Comparison of ENCODE assay signal across 8 mouse cellular contexts in genomic region chr6:99452638-99453185, GRCm38 (mm10).
DNase-seq lines count a peak whose midpoint lies in the region; ATAC-seq and TF ChIP-seq lines count a peak whose summit lies in the region.

No protein-coding gene starts in this region.

- H3K9me3 ChIP-seq in liver, embryonic 14.5 days (ENCODE audit: control insufficient read depth, low read length) = no peaks in the 10 kb centered on the region
- no peaks in the 10 kb centered on the region for H3K9me3 ChIP-seq in liver, embryonic 12.5 days (replicated peaks)
- H3K9me3 ChIP-seq in lung, embryonic 14.5 days (ENCODE audit: low read depth, low read length) = no peaks in the 10 kb centered on the region

- no peaks in the 10 kb centered on the region for H3K27me3 ChIP-seq in liver, embryonic 14.5 days (ENCODE audit: control insufficient read depth, insufficient read depth, low read length)
- no peaks in the 10 kb centered on the region for H3K27me3 ChIP-seq in liver, embryonic 12.5 days (replicated peaks)
- H3K27me3 ChIP-seq in lung, embryonic 14.5 days (ENCODE audit: insufficient read depth, low read length) = no peaks in the 10 kb centered on the region

- H3K4me3 ChIP-seq in liver, embryonic 14.5 days (ENCODE audit: insufficient read depth in 1 of 2, low read depth in 2 of 2, low read length in 2 of 2) = no peak overlapping the region
- H3K4me3 ChIP-seq in liver, embryonic 12.5 days = no peak overlapping the region
- no peak overlapping the region for H3K4me3 ChIP-seq in lung, embryonic 14.5 days (ENCODE audit: low read depth, low read length)

- no peaks in the 10 kb centered on the region for H3K36me3 ChIP-seq in liver, embryonic 14.5 days (replicated peaks; ENCODE audit: control insufficient read depth, insufficient read depth, low read depth)
- H3K36me3 ChIP-seq in liver, embryonic 12.5 days = no peaks in the 10 kb centered on the region; the same call in 1 of the 2 replicates
- no peaks in the 10 kb centered on the region for H3K36me3 ChIP-seq in lung, embryonic 14.5 days (ENCODE audit: insufficient read depth)

- no peak overlapping the region for H3K9ac ChIP-seq in liver, embryonic 14.5 days (replicated peaks)
- no peak overlapping the region for H3K9ac ChIP-seq in liver, embryonic 12.5 days
- H3K9ac ChIP-seq in lung, embryonic 14.5 days = no peak overlapping the region

- no peak for ATAC-seq in liver, embryonic 14.5 days (ENCODE audit: insufficient read depth)
- no peak for ATAC-seq in liver, embryonic 12.5 days
- ATAC-seq in lung, embryonic 14.5 days (ENCODE audit: insufficient read depth) = no peak

- peak; percentile 48 for TF ChIP-seq CTCF in liver, embryonic 14.5 days (IDR thresholded peaks at IDR 0.05; ENCODE audit: low read depth)
- TF ChIP-seq CTCF in lung, embryonic 14.5 days (IDR thresholded peaks at IDR 0.05; ENCODE audit: low read depth) = peak; percentile 45

- no peak for DNase-seq in liver, embryonic 14.5 days (ENCODE audit: low read depth in 3 of 3, low spot score in 3 of 3)
- peak; percentile 72 for DNase-seq in T-cell, adult 2 months (ENCODE audit: low spot score)
- DNase-seq in lung, embryonic 14.5 days = no peak
- DNase-seq in thymus, postnatal 10 days (ENCODE audit: low spot score in 2 of 2) = peak; percentile 26 to 45
- DNase-seq in frontal cortex, postnatal 10 days (ENCODE audit: low spot score in 2 of 2) = no peak
- DNase-seq in embryo, embryonic 9.5 days (ENCODE audit: extremely low spot score) = no peak
- DNase-seq in right cerebral cortex, adult 2 months (ENCODE audit: low spot score in 2 of 2) = no peak

- H3K4me2 ChIP-seq in liver, embryonic 14.5 days (ENCODE audit: low read depth) = no peak overlapping the region
- H3K4me2 ChIP-seq in liver, embryonic 12.5 days = no peak overlapping the region
- no peak overlapping the region for H3K4me2 ChIP-seq in lung, embryonic 14.5 days

- H3K27ac ChIP-seq in liver, embryonic 14.5 days = no peak overlapping the region
- no peak overlapping the region for H3K27ac ChIP-seq in liver, embryonic 12.5 days
- H3K27ac ChIP-seq in lung, embryonic 14.5 days (ENCODE audit: low read depth) = no peak overlapping the region; the same call in 1 of the 2 replicates

- no peak for TF ChIP-seq EP300 in liver, embryonic 14.5 days (IDR thresholded peaks at IDR 0.05; ENCODE audit: low read depth)

- H3K4me1 ChIP-seq in liver, embryonic 14.5 days (replicated peaks; ENCODE audit: control insufficient read depth in 2 of 2, insufficient read depth in 2 of 2, low read length in 1 of 2) = peaks cover 0 to 5% of the 10 kb centered on the region in 2 experiments; a peak in 1 of 4 replicates
- H3K4me1 ChIP-seq in liver, embryonic 12.5 days = peaks cover 29% of the 10 kb centered on the region
- peaks cover 9% of the 10 kb centered on the region; the same call in 1 of the 2 replicates for H3K4me1 ChIP-seq in lung, embryonic 14.5 days (ENCODE audit: insufficient read depth)

- 65% methylated on average over 2 of the region's 2 CpGs for WGBS in liver, embryonic 14.5 days (ENCODE audit: insufficient replicate concordance)
- WGBS in liver, embryonic 12.5 days (ENCODE audit: insufficient replicate concordance) = 56% methylated on average over 2 of the region's 2 CpGs
- WGBS in lung, embryonic 14.5 days = 60% methylated on average over 2 of the region's 2 CpGs

Comparison
In these comparisons a context has a peak if more than half of its experiments do, and no peak if none do; other contexts are left out.
1. DNase-seq: peak in T-cell, adult 2 months (single experiment) and thymus, postnatal 10 days (2 of 2); none in liver, embryonic 14.5 days (0 of 3), lung, embryonic 14.5 days (single experiment), frontal cortex, postnatal 10 days (0 of 2), embryo, embryonic 9.5 days (single experiment) and right cerebral cortex, adult 2 months (0 of 2).